Mouse (Mus musculus): Measurements from ENCODE around the gene Pbld2. TPM values are rescaled to one million over a fixed set of nuclear protein-coding genes. Genes with fewer than 3 reads are reported as not detected.
"Not testable (repeated sequence)": the region's sequence is repeated elsewhere in the genome, so short reads cannot be mapped to it uniquely, and the experiment has no call there.

The Pbld2 gene
- polyA plus RNA-seq, 1 experiment = 1.7 TPM

GRCm38 (mm10) chr10:63051267-63051666, 27.2 kb downstream of the Pbld2 start:
- TF ChIP-seq POLR2A (IDR thresholded peaks at IDR 0.05; ENCODE audit: borderline replicate concordance, extremely low read depth, insufficient read depth, insufficient read length, poor library complexity, severe bottlenecking) = no peak
- TF ChIP-seq CTCF (IDR thresholded peaks at IDR 0.05; ENCODE audit: borderline replicate concordance, extremely low read depth, insufficient read depth, insufficient read length) = no peak

GRCm38 (mm10) chr10:63052011-63052410, 27.9 kb downstream of the Pbld2 start:
- TF ChIP-seq POLR2A (IDR thresholded peaks at IDR 0.05; ENCODE audit: borderline replicate concordance, extremely low read depth, insufficient read depth, insufficient read length, poor library complexity, severe bottlenecking) = no peak
- no peak for TF ChIP-seq CTCF (IDR thresholded peaks at IDR 0.05; ENCODE audit: borderline replicate concordance, extremely low read depth, insufficient read depth, insufficient read length)
- DNase-seq (ENCODE audit: low read depth) = no peak

More at GRCm38 (mm10) chr10:63051267-63051666, 27.2 kb downstream of the Pbld2 start:
- no peak for DNase-seq (ENCODE audit: low read depth)

- no peak for DNase-seq (ENCODE audit: low read depth)
- TF ChIP-seq CTCF (IDR thresholded peaks at IDR 0.05; ENCODE audit: borderline replicate concordance, extremely low read depth, insufficient read depth, insufficient read length) (no peak), POLR2A (IDR thresholded peaks at IDR 0.05; ENCODE audit: borderline replicate concordance, extremely low read depth, insufficient read depth, insufficient read length, poor library complexity, severe bottlenecking) (no peak)
These were observed 28.9 kb downstream of the Pbld2 start for GRCm38 (mm10) chr10:63053007-63053406.

DNA sequence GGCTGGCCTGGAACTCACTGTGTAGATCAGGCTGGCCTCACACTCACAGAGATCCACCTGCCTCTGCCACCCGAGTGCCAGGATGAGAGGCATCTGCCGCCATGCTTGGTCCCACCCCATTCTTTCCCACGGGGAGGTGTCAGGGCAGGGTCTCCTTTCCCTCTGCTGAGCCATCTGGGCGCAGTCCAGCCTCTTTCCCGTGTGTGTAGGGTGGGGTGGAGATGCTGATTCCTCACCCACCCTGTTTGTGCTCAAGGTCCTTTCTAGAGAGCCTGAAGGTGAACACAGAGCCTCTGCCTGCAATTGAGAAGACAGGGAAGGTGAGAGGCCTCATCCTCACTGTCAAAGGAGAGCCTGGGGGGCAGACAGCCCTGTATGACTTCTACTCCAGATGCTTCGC, 30.0 kb downstream of the Pbld2 start:
- DNase-seq (ENCODE audit: low read depth) = not testable (repeated sequence)

- peak; percentile 15; the same call in 1 of the 2 replicates for TF ChIP-seq CTCF (IDR thresholded peaks at IDR 0.05; ENCODE audit: borderline replicate concordance, extremely low read depth, insufficient read depth, insufficient read length)
- no peak for TF ChIP-seq POLR2A (IDR thresholded peaks at IDR 0.05; ENCODE audit: borderline replicate concordance, extremely low read depth, insufficient read depth, insufficient read length, poor library complexity, severe bottlenecking)
- no peak for DNase-seq (ENCODE audit: low read depth)
These were observed 30.5 kb downstream of the Pbld2 start for GRCm38 (mm10) chr10:63054586-63054985.

- TF ChIP-seq POLR2A (IDR thresholded peaks at IDR 0.05; ENCODE audit: borderline replicate concordance, extremely low read depth, insufficient read depth, insufficient read length, poor library complexity, severe bottlenecking) (no peak), CTCF (IDR thresholded peaks at IDR 0.05; ENCODE audit: borderline replicate concordance, extremely low read depth, insufficient read depth, insufficient read length) (no peak)
- DNase-seq (ENCODE audit: low read depth) = no peak
These were observed 33.0 kb downstream of the Pbld2 start for GRCm38 (mm10) chr10:63056966-63057750.

DNA sequence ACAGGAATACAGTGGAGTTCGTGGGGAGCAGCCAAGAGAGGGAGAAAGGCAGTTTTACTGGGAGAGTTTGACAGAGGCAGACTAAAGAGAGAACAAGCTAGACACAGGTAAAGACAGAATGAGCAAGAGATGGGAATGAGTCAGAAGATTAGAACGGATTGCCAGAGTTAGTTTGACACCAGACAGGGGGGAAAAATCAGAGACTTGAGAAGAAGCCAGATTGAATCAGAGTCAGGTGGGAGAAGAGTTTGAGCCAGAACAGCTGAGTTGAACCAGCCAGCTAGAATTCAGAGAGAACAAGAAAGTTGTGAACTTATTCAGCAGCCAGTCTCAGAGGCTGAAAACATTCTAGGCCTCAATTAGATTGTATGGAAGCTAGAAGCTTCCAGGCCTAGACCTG, 35.7 kb downstream of the Pbld2 start, which contains the start of gene Pbld1:
Gene Pbld1 (plus strand): TSS at position 301 of the 400 bp plus-strand sequence.
- no peak for TF ChIP-seq CTCF (IDR thresholded peaks at IDR 0.05; ENCODE audit: borderline replicate concordance, extremely low read depth, insufficient read depth, insufficient read length)
- TF ChIP-seq POLR2A (IDR thresholded peaks at IDR 0.05; ENCODE audit: borderline replicate concordance, extremely low read depth, insufficient read depth, insufficient read length, poor library complexity, severe bottlenecking) = no peak
- DNase-seq (ENCODE audit: low read depth) = no peak

GRCm38 (mm10) chr10:63060406-63060805, 36.3 kb downstream of the Pbld2 start:
- DNase-seq (ENCODE audit: low read depth) = no peak
- TF ChIP-seq POLR2A (IDR thresholded peaks at IDR 0.05; ENCODE audit: borderline replicate concordance, extremely low read depth, insufficient read depth, insufficient read length, poor library complexity, severe bottlenecking) = no peak
- no peak for TF ChIP-seq CTCF (IDR thresholded peaks at IDR 0.05; ENCODE audit: borderline replicate concordance, extremely low read depth, insufficient read depth, insufficient read length)

DNA sequence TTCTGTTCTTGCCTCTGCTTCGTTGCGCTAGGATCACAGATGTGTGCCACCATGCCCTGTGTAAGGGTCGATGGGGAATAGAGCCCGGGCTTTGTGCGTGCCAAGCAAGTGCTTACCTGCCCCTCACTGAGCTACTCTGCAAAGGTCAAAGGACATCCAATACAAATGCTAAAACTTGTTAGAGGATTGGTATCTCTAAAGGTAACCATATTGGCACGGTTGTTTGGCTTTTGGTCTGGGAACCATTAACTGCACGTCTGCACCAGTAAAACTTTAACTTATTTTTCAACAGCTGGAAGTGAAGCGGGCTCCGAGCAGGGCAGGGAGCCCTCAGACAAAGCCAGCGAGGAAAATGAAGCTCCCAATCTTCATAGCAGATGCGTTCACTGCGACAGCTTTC, 37.2 kb downstream of the Pbld2 start:
- no peak for DNase-seq (ENCODE audit: low read depth)
- TF ChIP-seq CTCF (IDR thresholded peaks at IDR 0.05; ENCODE audit: borderline replicate concordance, extremely low read depth, insufficient read depth, insufficient read length) (no peak), POLR2A (IDR thresholded peaks at IDR 0.05; ENCODE audit: borderline replicate concordance, extremely low read depth, insufficient read depth, insufficient read length, poor library complexity, severe bottlenecking) (no peak)

- no peak for DNase-seq (ENCODE audit: low read depth)
- TF ChIP-seq POLR2A (IDR thresholded peaks at IDR 0.05; ENCODE audit: borderline replicate concordance, extremely low read depth, insufficient read depth, insufficient read length, poor library complexity, severe bottlenecking) = no peak
- TF ChIP-seq CTCF (IDR thresholded peaks at IDR 0.05; ENCODE audit: borderline replicate concordance, extremely low read depth, insufficient read depth, insufficient read length) = no peak
These were observed 38.6 kb downstream of the Pbld2 start for GRCm38 (mm10) chr10:63062696-63063095.

DNA sequence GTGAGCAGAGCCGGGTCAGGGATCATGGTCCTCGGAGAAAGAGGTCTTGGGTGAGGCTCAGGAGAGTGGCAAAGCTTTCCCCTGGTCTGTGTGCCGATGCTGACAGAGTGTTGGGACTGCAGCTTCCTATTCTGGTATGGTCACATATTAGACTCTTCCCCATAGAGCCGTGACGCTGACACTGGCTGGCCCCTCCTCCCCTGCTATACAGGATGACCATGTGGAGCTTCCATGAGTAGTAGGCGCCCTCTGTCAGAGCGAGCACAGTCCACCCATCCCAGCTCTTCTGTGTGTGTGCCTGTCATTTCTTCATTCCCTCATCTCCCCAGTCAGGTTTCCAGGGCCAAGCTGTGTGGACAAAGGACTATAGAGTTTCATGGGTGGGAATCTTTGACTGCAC, 39.2 kb downstream of the Pbld2 start:
- DNase-seq (ENCODE audit: low read depth) = no peak
- TF ChIP-seq CTCF (IDR thresholded peaks at IDR 0.05; ENCODE audit: borderline replicate concordance, extremely low read depth, insufficient read depth, insufficient read length) (no peak), POLR2A (IDR thresholded peaks at IDR 0.05; ENCODE audit: borderline replicate concordance, extremely low read depth, insufficient read depth, insufficient read length, poor library complexity, severe bottlenecking) (no peak)

DNA sequence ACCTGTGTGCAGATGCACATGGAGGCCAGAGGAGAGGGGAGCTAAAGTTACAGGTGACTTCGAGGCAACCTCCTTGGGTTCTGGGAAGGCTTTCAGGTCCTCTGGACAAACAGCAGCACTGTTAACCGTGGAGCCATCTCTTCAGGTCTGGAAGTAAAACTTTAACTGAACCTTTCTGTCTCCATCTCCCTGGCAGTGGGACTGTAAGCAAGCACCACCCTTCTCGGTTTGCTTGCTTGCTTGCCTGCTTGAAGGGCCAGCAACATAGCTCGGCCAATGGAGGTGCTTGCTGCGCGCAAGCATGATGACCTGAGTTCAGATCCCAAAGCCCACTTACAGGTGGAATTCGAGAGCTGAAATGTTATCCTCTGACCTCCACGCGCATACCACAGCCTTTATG, 40.4 kb downstream of the Pbld2 start:
- TF ChIP-seq POLR2A (IDR thresholded peaks at IDR 0.05; ENCODE audit: borderline replicate concordance, extremely low read depth, insufficient read depth, insufficient read length, poor library complexity, severe bottlenecking) (no peak), CTCF (IDR thresholded peaks at IDR 0.05; ENCODE audit: borderline replicate concordance, extremely low read depth, insufficient read depth, insufficient read length) (no peak)
- DNase-seq (ENCODE audit: low read depth) = no peak
